Mouse (Mus musculus) ES-E14 (cell line): ENCODE data around the gene Pcnx3. TPM values are rescaled to one million over a fixed set of nuclear protein-coding genes. Genes with fewer than 3 reads are reported as not detected.

ENCODE experiments used
- DNase-seq: peaks from one replicate; pipeline ENCODE4 v3.0.0-alpha.2; 2013; ENCODE audit warnings: low read depth, low spot score
- H3K27ac ChIP-seq: 2 replicates; pipeline ENCODE4 v1.5.1; 2012; ENCODE audit warnings: low read depth, mild to moderate bottlenecking, low read length, moderate library complexity, mixed read lengths; ENCODE audit not compliant: poor library complexity, insufficient read depth, severe bottlenecking
- H3K36me3 ChIP-seq: 2 replicates; pipeline ENCODE4 v1.6.1; 2012; ENCODE audit warnings: mild to moderate bottlenecking, low read length, moderate library complexity, mixed read lengths; ENCODE audit not compliant: control insufficient read depth, poor library complexity, insufficient read depth, severe bottlenecking
- H3K4me1 ChIP-seq, 2 experiments: fragments of 150-350 bp in 1 of 2; sonication (generic) in 1 of 2; 2 replicates each; pipeline ENCODE4 v1.6.1; 2012; ENCODE audit warnings: low read length in 2 of 2, mild to moderate bottlenecking in 1 of 2, mixed read lengths in 1 of 2; ENCODE audit not compliant: control insufficient read depth in 2 of 2, insufficient read depth in 2 of 2, poor library complexity in 1 of 2
- H3K4me3 ChIP-seq, 2 experiments: fragments of 150-350 bp in 1 of 2; sonication (generic) in 1 of 2; 2 replicates each; pipeline ENCODE4 v1.5.1; 2012; ENCODE audit warnings: low read length in 2 of 2, low read depth in 1 of 2, mild to moderate bottlenecking in 1 of 2, mixed read lengths in 1 of 2; ENCODE audit not compliant: insufficient read depth in 1 of 2, poor library complexity in 1 of 2, severe bottlenecking in 1 of 2
- H3K9ac ChIP-seq: 2 replicates; pipeline ENCODE4 v1.6.1; 2012; ENCODE audit warnings: low read depth, mild to moderate bottlenecking, low read length, mixed read lengths; ENCODE audit not compliant: poor library complexity, insufficient read depth, severe bottlenecking
- H3K9me3 ChIP-seq: fragments of 150-350 bp; sonication (generic); 2 replicates; pipeline ENCODE4 v1.6.1; 2012; ENCODE audit warnings: low read depth, mild to moderate bottlenecking, low read length; ENCODE audit not compliant: control insufficient read depth, insufficient read depth
- CHD2 ChIP-seq: IDR thresholded peaks from 2 replicates; pipeline ENCODE4 v1.6.1; 2014; ENCODE audit warnings: mild to moderate bottlenecking, low read depth, low read length, inconsistent platforms
- HCFC1 ChIP-seq: IDR thresholded peaks from 2 replicates; pipeline ENCODE4 v1.6.1; 2012; ENCODE audit warnings: low read length, inconsistent platforms, borderline replicate concordance; ENCODE audit not compliant: insufficient read depth
- MAFK ChIP-seq: IDR thresholded peaks from 2 replicates; pipeline ENCODE4 v1.6.1; 2014; ENCODE audit warnings: mild to moderate bottlenecking, low read depth, low read length, inconsistent platforms; ENCODE audit not compliant: insufficient read depth
- ZC3H11A ChIP-seq: IDR thresholded peaks from 2 replicates; pipeline ENCODE4 v1.6.1; 2012; ENCODE audit warnings: low read depth, mild to moderate bottlenecking, inconsistent platforms, low read length, borderline replicate concordance
- ZNF384 ChIP-seq: IDR thresholded peaks from 2 replicates; pipeline ENCODE4 v1.6.1; 2012; ENCODE audit warnings: low read depth, low read length, inconsistent platforms
- in situ Hi-C, 2 experiments: fragments of 600-800 bp; cut with MboI; formaldehyde crosslinking; loops; one replicate each; pipeline ENCODE4 v1.15.1; 2025; ENCODE audit warnings: low sequenced_read_pairs in 2 of 2, inconsistent platforms in 1 of 2; ENCODE audit not compliant: unreplicated experiment in 2 of 2
- total RNA-seq: library from RNA; depleted of rRNA; stranded (reverse); fragments of 300-350 nt; gene quantifications from 2 replicates; pipeline ENCODE4 v1.2.3, GENCODE M21; 2012; rRNA removed

The Pcnx3 gene
- 63.9 and 98.9 TPM in 2 replicates for total RNA-seq

- Histone ChIP-seq H3K9ac (peak within 1 kb of the TSS; percentile 81), H3K4me1 (peaks cover 4 to 13% of the 10 kb centered on the region in 2 experiments; a peak in 2 of 4 replicates), H3K9me3 (no peaks in the 10 kb centered on the region), H3K4me3 (peak within 1 kb of the TSS; percentile 81 to 90), H3K27ac (peak within 1 kb of the TSS; percentile 68), H3K36me3 (peaks cover 33% of the 10 kb centered on the region)
- in situ Hi-C loops: no loop called here
- peak; percentile 69 for TF ChIP-seq CHD2
- TF ChIP-seq MAFK: no peak
- TF ChIP-seq HCFC1: peak; percentile 80; the same call in 1 of the 2 replicates
- no peak for TF ChIP-seq ZNF384
- TF ChIP-seq ZC3H11A: no peak
- peak; percentile 95 for DNase-seq
These were observed at the start of gene Pcnx3, which contains the start of gene Map3k11 for GRCm38 (mm10) chr19:5688200-5689087. Gene Pcnx3, minus strand, starts transcription at chr19:5688908. Gene Map3k11, plus strand, starts transcription at chr19:5688742.

GRCm38 (mm10) chr19:5734325-5734724 lies 45.6 kb upstream of the Pcnx3 start:
- Histone ChIP-seq H3K4me1 (peaks cover 0 to 13% of the 10 kb centered on the region in 2 experiments; a peak in 1 of 4 replicates), H3K9me3 (no peaks in the 10 kb centered on the region), H3K4me3 (no peak overlapping the region), H3K36me3 (peaks cover 8% of the 10 kb centered on the region), H3K27ac (no peak overlapping the region), H3K9ac (no peak overlapping the region)
- no peak for TF ChIP-seq MAFK
- no peak for TF ChIP-seq CHD2
- TF ChIP-seq HCFC1: no peak
- TF ChIP-seq ZNF384: no peak
- TF ChIP-seq ZC3H11A: no peak
- DNase-seq: no peak
- in situ Hi-C loops: no loop called here

- TF ChIP-seq ZNF384 (no peak), HCFC1 (peak; percentile 80), CHD2 (no peak), MAFK (no peak)
These were observed 42.7 kb upstream of the Pcnx3 start for GRCm38 (mm10) chr19:5731264-5731978.

GRCm38 (mm10) chr19:5730314-5731186 lies 41.8 kb upstream of the Pcnx3 start:
- no peak for DNase-seq
- Histone ChIP-seq H3K9ac (peak overlapping the region; percentile 78), H3K9me3 (no peaks in the 10 kb centered on the region), H3K4me1 (peaks cover 2 to 25% of the 10 kb centered on the region in 2 experiments; a peak in 2 of 4 replicates), H3K27ac (no peak overlapping the region), H3K4me3 (peak overlapping the region; percentile 80 to 88), H3K36me3 (peaks cover 8% of the 10 kb centered on the region)
- in situ Hi-C loops: no loop called here
- TF ChIP-seq HCFC1 (no peak), CHD2 (no peak), ZNF384 (no peak), ZC3H11A (no peak), MAFK (no peak)

More at GRCm38 (mm10) chr19:5731264-5731978, 42.7 kb upstream of the Pcnx3 start:
- Histone ChIP-seq H3K9ac (peak overlapping the region; percentile 78), H3K27ac (peak overlapping the region; percentile 5; the same call in 1 of the 2 replicates), H3K4me3 (peak overlapping the region; percentile 80 to 88), H3K9me3 (no peaks in the 10 kb centered on the region), H3K4me1 (peaks cover 2 to 25% of the 10 kb centered on the region in 2 experiments; a peak in 2 of 4 replicates), H3K36me3 (peaks cover 8% of the 10 kb centered on the region)
- peak; percentile 89 for DNase-seq
- in situ Hi-C loops: no loop called here
